Mouse (Mus musculus) cortical plate, adult 2 months (tissue): Measurements from ENCODE around the gene Eya3.

Source experiments
- CTCF ChIP-seq: fragments of 200-500 bp; IDR thresholded peaks from 2 replicates; pipeline ENCODE4 v1.5.1; 2011; ENCODE audit warnings: mild to moderate bottlenecking, control low read depth, low read length; ENCODE audit not compliant: insufficient read depth; ENCODE audit errors: extremely low read depth
- POLR2A ChIP-seq: fragments of 200-500 bp; IDR thresholded peaks from 2 replicates; pipeline ENCODE4 v1.6.1; 2011; ENCODE audit warnings: mild to moderate bottlenecking, low read length, control low read depth; ENCODE audit not compliant: insufficient read depth; ENCODE audit errors: extremely low read depth

DNA sequence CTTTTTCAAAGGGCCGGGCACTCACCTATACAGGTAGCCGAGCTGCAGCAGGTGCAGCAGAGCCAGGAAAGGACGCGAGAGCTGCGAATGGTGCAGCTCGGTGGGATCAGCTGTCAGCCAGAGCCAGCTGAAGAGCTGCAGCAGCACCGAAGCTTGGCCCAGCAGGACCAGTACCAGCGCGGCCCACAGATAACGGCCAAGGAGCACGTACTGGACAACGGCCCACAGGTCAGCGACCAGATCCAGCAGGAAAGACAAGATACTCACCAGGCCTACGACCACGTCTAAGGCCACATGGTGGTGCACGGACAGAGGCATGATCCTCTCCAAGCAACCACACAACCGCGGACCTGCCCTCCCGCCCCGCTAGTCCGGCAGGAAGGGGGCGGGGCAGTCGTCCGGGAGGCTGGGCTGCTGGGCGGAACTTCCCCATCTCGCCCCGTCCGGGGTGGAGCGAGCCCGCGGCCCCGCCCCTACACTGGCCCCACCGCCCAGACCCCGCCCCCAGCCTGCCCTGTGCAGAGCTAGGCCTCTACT, 93.4 kb downstream of the Eya3 start, which contains the start of gene Xkr8:
- TF ChIP-seq CTCF (no peak), POLR2A (no peak)
